Mouse (Mus musculus) spleen, postnatal 14 days (tissue): ENCODE measurements around the gene Lhb.
A peak's percentile ranks its signal among the peaks of the same experiment; 100 is the strongest.
"Not testable (repeated sequence)": the region's sequence is repeated elsewhere in the genome, so short reads cannot be mapped to it uniquely, and the experiment has no call there.

ENCODE experiments used
- DNase-seq, 2 experiments: peaks; one replicate each; pipeline ENCODE4 v3.0.0; 2021 to 2022; ENCODE audit warnings: low spot score in 2 of 2

Lhb gene

GRCm38 (mm10) chr7:45455932-45456696 lies 35.5 kb downstream of the Lhb start:
- no peak for DNase-seq

- no peak for DNase-seq
Measured at GRCm38 (mm10) chr7:45456721-45457203, 36.1 kb downstream of the Lhb start.

DNA sequence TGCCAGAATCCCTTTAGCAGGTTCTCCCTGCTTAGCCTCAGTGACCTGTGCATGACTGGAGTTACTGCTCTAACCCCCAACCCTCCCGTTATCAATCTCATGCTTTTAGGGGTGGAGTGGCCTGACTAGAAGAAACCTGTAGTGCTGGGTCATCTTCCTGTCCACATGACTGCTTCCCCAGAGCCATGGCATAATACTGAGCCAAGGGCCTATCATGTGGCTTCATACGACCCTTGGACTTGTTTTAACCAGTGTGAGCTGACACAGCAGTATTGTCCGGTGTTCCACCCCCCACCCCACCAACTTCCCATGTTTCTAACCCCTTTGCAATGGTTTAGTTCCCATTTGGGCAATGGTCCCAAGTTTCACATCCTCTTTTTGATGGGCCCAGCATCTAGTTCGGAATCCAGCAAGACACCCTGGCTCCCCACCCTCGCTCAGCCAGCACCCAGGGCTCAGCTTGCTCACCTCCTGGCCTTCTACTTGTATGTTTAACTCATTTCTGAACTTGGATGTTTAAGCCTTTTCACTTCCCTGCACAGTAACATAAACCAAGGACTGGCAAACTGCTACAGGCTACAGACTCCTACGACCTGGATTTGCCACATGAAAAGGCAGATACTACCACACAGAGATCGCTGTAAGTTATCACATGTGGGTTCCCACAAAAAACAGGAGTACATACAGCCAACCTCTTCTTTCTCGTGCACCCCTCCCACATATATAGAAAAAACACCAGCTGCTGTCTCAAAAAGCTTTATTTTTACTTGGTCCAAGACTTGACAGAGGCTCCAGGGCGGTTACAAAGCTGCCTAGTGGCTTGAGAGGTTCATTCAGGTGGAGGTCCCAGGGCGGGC lies 36.8 kb downstream of the Lhb start:
- no peak for DNase-seq

- peak; percentile 57 to 73 for DNase-seq
Measured at GRCm38 (mm10) chr7:45458748-45459563, 38.3 kb downstream of the Lhb start.

DNA sequence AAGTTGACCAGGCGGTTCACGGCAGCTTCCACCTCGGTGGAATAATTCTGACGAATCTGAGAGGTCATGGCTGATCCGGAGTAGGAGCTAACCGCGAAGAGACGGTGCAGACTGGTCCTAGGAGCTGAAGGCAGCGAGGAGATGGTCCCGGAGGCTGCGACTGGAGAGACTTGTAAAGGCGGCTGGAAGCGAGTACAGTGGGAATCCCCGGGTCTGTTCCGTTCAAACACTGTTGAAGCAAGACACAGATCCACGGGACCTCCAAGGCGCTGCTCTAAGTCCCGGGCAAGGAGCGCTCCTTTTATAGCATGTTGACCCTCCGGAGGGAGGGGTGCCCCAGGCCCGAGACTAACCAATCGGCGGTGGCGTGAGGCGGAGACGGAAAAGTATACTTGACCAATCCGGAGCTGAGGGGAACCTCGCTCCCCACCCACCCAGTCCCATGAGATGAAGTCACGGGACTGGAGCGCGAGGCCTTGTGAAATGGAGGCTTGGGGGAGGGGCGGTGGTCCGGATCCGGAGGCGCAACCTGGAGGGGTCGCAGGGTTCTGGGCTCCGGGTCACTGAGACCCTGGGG lies 39.0 kb downstream of the Lhb start, which contains the start of gene Ftl1:
TSS of gene Ftl1 (minus strand) at position 321 of the 577 bp plus-strand sequence.
- DNase-seq, result peak; percentile 90 to 91

- DNase-seq, result no peak
Measured at GRCm38 (mm10) chr7:45460377-45460776, 39.8 kb downstream of the Lhb start.

DNA sequence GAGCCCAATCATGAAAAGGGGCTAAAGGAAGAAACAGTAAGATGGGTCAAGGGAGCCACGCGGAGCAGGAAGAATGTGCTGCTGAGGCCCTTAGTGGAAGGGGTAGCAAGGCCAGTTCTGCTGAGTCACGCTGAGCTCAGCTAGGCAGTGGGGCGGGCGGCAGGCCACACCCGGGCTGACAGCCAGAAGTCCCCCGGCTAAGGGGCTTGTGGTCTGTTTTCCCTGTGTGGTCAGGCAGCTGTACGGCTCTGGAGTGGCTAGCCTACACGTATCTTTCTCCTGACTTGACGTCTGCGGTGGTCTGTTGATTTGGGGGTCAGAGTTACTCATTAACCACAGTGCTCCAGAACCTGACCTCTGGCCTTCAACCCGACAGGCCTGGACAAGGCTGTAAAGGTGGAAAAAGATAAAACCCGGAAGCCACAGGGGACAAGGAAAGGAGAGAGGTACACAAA lies 40.3 kb downstream of the Lhb start:
- DNase-seq, result peak; percentile 71 to 72

GRCm38 (mm10) chr7:45461326-45461725 lies 40.7 kb downstream of the Lhb start:
- no peak for DNase-seq

GRCm38 (mm10) chr7:45461781-45462180 lies 41.2 kb downstream of the Lhb start:
- no peak for DNase-seq

DNA sequence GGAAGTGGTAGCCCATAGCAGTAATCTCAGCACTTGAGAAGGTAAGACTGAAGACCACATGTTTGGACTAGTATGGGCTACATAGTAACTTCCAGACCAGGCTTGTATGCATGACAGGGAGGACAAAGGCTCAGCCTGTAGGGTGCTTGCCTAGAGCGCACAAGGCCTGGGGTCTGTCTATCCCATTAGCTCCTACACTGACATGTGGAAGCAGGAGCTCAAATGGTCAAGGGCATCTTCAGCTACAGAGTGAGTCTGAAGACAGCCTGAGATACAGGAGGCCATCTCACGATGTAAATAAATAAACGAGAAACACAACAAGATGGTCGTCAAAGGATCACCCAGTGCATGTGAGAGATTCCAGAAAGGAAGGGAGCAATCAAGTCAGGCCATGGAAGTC lies 41.7 kb downstream of the Lhb start:
- no peak for DNase-seq

GRCm38 (mm10) chr7:45462868-45463267 lies 42.2 kb downstream of the Lhb start:
- DNase-seq, result not testable (repeated sequence)

DNA sequence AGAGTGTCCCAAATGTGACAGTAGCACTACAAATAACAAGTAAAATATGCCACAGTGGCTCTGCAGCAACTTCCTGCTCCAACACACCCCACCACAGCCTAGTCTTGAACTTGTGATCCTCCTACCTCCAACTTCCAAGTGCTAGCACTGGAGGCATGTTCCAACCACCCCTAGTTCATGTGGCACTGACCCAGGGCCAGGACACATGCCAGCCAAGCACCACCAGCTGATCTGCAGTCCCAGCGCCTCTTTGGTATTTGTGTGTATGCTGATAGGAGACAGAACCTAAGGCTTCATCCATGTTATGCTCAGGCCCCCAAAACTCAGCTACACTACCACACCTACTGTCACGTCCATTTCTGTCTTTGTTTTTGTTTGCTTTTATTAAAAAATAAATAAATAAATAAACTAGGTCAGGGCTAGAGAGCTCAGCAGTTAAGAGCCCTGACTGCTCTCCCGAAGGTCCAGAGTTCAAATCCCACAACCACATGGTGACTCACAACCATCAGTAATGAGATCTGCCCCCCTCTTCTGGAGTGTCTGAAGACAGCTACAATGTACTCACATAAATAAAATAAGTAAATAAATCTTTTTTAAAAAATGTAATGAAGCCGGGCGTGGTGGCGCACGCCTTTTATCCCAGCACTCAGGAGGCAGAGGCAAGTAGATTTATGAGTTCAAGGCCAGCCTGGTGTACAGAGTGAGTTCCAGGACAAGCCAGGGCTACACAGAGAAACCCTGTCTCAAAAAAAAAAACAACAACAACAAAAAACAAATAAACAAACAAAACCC lies 43.6 kb downstream of the Lhb start:
- no peak for DNase-seq

- DNase-seq, result no peak
Measured at GRCm38 (mm10) chr7:45465112-45465511, 44.5 kb downstream of the Lhb start.

GRCm38 (mm10) chr7:45465549-45465948 lies 44.9 kb downstream of the Lhb start:
- no peak for DNase-seq

DNA sequence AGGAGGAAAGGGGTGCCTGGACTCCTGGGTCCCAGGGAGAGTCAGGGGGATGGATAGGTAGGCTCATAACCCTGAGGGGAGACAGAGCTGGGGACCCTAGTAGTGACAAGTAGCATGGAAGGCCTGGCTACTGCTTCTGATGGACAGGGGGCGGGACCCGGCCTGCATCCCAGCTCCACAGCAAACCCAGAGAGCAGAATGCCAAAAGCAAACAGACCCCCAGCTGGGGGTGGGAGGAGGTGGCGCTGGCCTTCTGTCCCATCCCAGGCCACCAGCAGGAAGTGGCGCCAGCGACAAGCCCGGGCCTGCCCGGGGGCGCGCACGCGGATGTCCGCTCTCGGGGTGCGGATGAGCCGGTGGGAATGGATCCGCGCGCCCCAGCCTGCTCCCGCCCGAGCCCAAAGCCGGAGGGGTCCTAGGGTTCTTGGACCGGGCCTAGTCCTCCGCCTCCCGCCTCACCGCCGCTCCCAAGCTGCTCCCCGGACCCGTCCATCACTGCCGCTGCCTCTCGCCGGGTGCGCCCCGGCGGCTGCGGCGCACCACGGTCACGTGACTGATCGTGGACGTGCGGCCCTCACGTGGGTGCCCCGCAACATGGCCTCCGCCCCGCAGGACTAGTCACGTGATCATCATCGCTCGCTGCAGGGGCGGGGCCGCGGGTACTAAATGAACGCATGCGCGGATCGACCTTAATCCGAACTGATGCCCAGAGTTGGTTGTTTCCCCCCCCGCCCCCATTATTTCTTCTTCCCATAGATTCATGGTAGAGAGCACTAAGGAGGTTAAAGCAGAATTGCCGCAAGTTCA lies 45.9 kb downstream of the Lhb start, which contains the start of gene Bax:
TSS of gene Bax (minus strand) at position 616 of the 807 bp plus-strand sequence.
- DNase-seq, result peak; percentile 86 to 92

- no peak for DNase-seq
Measured at GRCm38 (mm10) chr7:45467090-45467670, 46.6 kb downstream of the Lhb start.

DNA sequence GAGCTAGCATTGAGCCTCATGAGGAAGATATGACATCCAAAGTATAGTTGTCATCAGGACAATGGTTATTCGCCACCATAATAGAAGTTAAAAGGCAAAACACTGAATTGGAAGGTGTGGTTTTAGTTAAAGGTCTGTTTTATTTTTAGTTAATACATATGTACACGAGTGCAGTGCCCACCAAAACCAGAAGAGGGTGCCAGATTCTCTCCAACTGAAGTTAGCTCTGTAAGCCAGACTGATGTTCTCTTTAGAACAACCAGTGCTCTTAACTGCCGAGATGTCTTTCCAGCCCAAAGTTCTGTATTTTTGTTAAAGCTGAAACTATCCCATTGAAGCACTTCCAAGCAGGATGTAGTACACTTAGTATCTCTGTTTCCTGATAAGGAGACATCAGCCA lies 50.2 kb downstream of the Lhb start:
- peak; percentile 60 to 74 for DNase-seq
